Mouse (Mus musculus) hematopoietic stem cell, adult 5-6 weeks (primary cell): ENCODE measurements around the gene Cpb1. TPM values are rescaled to one million over a fixed set of nuclear protein-coding genes. Genes with fewer than 3 reads are reported as not detected.
A peak's percentile ranks its signal among the peaks of the same experiment; 100 is the strongest.

Experiments used
- ATAC-seq, 2 experiments: fragments of 125-278 bp in 1 of 2; replicated peaks in 1 of 2; 2 replicates each; pipeline ENCODE4 v1.8.0; 2016 to 2017; ENCODE audit warnings: inconsistent platforms in 2 of 2, mild to moderate bottlenecking in 2 of 2, moderate number of reproducible peaks in 2 of 2, low read depth in 1 of 2, moderate TSS enrichment in 1 of 2; ENCODE audit not compliant: low FRiP score in 2 of 2, poor library complexity in 2 of 2, severe bottlenecking in 2 of 2, insufficient read depth in 1 of 2, low TSS enrichment in 1 of 2
- total RNA-seq: library from RNA; stranded (forward); fragments of 172-1452, 232-1000 nt; gene quantifications from 2 replicates; pipeline ENCODE4 v1.2.3, GENCODE M21; 2017

The Cpb1 gene
- total RNA-seq, 1 experiment from 2014 or later: not detected

GRCm38 (mm10) chr3:20222926-20223698 lies 52.4 kb downstream of the Cpb1 start:
- no peak for ATAC-seq

- no peak for ATAC-seq
Observed at GRCm38 (mm10) chr3:20222136-20222535, 53.4 kb downstream of the Cpb1 start.

GRCm38 (mm10) chr3:20198869-20199268 lies 76.7 kb downstream of the Cpb1 start:
- ATAC-seq: peak; percentile 68 to 86

Other genes starting within 250 kb of the Cpb1 start
- gene Hps3, start 240.4 kb downstream of the Cpb1 start, total RNA-seq: 27.1 and 37.0 TPM in 2 replicates
- 55.3 and 76.6 TPM in 2 replicates for gene Hltf, start 217.9 kb downstream of the Cpb1 start, total RNA-seq
- gene Gyg, start 120.4 kb downstream of the Cpb1 start, total RNA-seq: 35.1 and 41.8 TPM in 2 replicates
- gene Cpa3, start 33.6 kb downstream of the Cpb1 start, total RNA-seq: 25.3 and 46.5 TPM in 2 replicates
- gene Agtr1b, start 91.4 kb upstream of the Cpb1 start, total RNA-seq: not detected in 2 replicates